Mouse (Mus musculus) heart, embryonic 15.5 days (tissue): ENCODE results near the gene Gm20532. TPM values are rescaled to one million over a fixed set of nuclear protein-coding genes. Genes with fewer than 3 reads are reported as not detected.

ENCODE experiments used
- ATAC-seq: fragments of 200-750 bp; cut with Nextera tagmentation; replicated peaks from 2 replicates; pipeline ENCODE4 v1.8.0; 2017; ENCODE audit warnings: low read depth, moderate TSS enrichment; ENCODE audit not compliant: insufficient number of reproducible peaks, insufficient read depth, low FRiP score
- H3K27ac ChIP-seq: fragments of 300-500 bp; sonication (generic); 2 replicates; pipeline ENCODE4 v1.5.1; 2015; ENCODE audit warnings: mild to moderate bottlenecking, inconsistent platforms
- H3K27me3 ChIP-seq: fragments of 300-500 bp; sonication (generic); 2 replicates; pipeline ENCODE4 v1.6.1; 2015; ENCODE audit warnings: inconsistent platforms
- H3K36me3 ChIP-seq: fragments of 300-500 bp; sonication (generic); 2 replicates; pipeline ENCODE4 v1.6.1; 2015; ENCODE audit warnings: mild to moderate bottlenecking, inconsistent platforms
- H3K4me1 ChIP-seq: fragments of 300-500 bp; sonication (generic); replicated peaks from 2 replicates; pipeline ENCODE4 v1.6.1; 2015; ENCODE audit warnings: inconsistent platforms
- H3K4me2 ChIP-seq: fragments of 300-500 bp; sonication (generic); 2 replicates; pipeline ENCODE4 v1.6.1; 2015; ENCODE audit warnings: inconsistent platforms, mild to moderate bottlenecking, moderate library complexity
- H3K4me3 ChIP-seq: fragments of 300-500 bp; sonication (generic); 2 replicates; pipeline ENCODE4 v1.5.1; 2015; ENCODE audit warnings: mild to moderate bottlenecking, inconsistent platforms
- H3K9ac ChIP-seq: fragments of 300-500 bp; sonication (generic); 2 replicates; pipeline ENCODE4 v1.6.1; 2015; ENCODE audit warnings: mild to moderate bottlenecking, inconsistent platforms
- H3K9me3 ChIP-seq: fragments of 300-500 bp; sonication (generic); replicated peaks from 2 replicates; pipeline ENCODE4 v1.6.1; 2016; ENCODE audit warnings: inconsistent platforms
- whole genome bisulfite sequencing: fragments of 180-500 bp; shearing (Covaris S2); methylation state at CpG from one replicate; pipeline ENCODE4 v1.1.7; 2015; ENCODE audit warnings: mixed read lengths; 5-methylcytosine and 5-hydroxymethylcytosine counted together
- polyA plus RNA-seq: library from polyadenylated mRNA; unstranded; fragments of >200 nt; fragmentation: Nextera tagmentation; extraction: Ambion mirVana; gene quantifications from 2 replicates; pipeline ENCODE4 v1.2.1, GENCODE M21; 2015

The Gm20532 gene
- polyA plus RNA-seq, 1 experiment from 2014 or later: not detected

GRCm38 (mm10) chr2:26595725-26596435 is 9.4 kb downstream of the Gm20532 start:
- H3K9me3 ChIP-seq: no peaks in the 10 kb centered on the region
- H3K27ac ChIP-seq: peak overlapping the region; percentile 19
- H3K27me3 ChIP-seq: no peaks in the 10 kb centered on the region
- WGBS: 74% methylated on average over 11 of the region's 11 CpGs
- ATAC-seq: peak; percentile 13
- H3K4me1 ChIP-seq: peaks cover 6% of the 10 kb centered on the region
- no peak overlapping the region for H3K9ac ChIP-seq
- H3K36me3 ChIP-seq: peaks cover 27% of the 10 kb centered on the region; the same call in 1 of the 2 replicates
- no peak overlapping the region for H3K4me3 ChIP-seq
- no peak overlapping the region for H3K4me2 ChIP-seq

GRCm38 (mm10) chr2:26596898-26597297 is 10.5 kb downstream of the Gm20532 start:
- no peak for ATAC-seq
- Histone ChIP-seq H3K9ac (no peak overlapping the region), H3K4me3 (no peak overlapping the region), H3K36me3 (peaks cover 26% of the 10 kb centered on the region; the same call in 1 of the 2 replicates), H3K4me2 (no peak overlapping the region), H3K27ac (no peak overlapping the region), H3K27me3 (no peaks in the 10 kb centered on the region), H3K4me1 (no peaks in the 10 kb centered on the region), H3K9me3 (no peaks in the 10 kb centered on the region)
- 96% methylated on average over 3 of the region's 3 CpGs for WGBS

GRCm38 (mm10) chr2:26597810-26598209 is 11.4 kb downstream of the Gm20532 start:
- Histone ChIP-seq H3K4me2 (no peak overlapping the region), H3K36me3 (peaks cover 17% of the 10 kb centered on the region; the same call in 1 of the 2 replicates), H3K27me3 (no peaks in the 10 kb centered on the region), H3K27ac (no peak overlapping the region), H3K9me3 (no peaks in the 10 kb centered on the region), H3K9ac (no peak overlapping the region), H3K4me3 (no peak overlapping the region), H3K4me1 (peaks cover under 1% of the 10 kb centered on the region; the same call in 1 of the 2 replicates)
- WGBS: 83% methylated on average over 2 of the region's 2 CpGs
- ATAC-seq: no peak

- Histone ChIP-seq H3K27ac (no peak overlapping the region), H3K9ac (no peak overlapping the region), H3K36me3 (peaks cover 12% of the 10 kb centered on the region; the same call in 1 of the 2 replicates), H3K9me3 (no peaks in the 10 kb centered on the region), H3K4me3 (no peak overlapping the region), H3K4me2 (no peak overlapping the region), H3K27me3 (no peaks in the 10 kb centered on the region), H3K4me1 (peaks cover 7% of the 10 kb centered on the region)
- 77% methylated on average over 3 of the region's 3 CpGs for WGBS
- no peak for ATAC-seq
Measured at GRCm38 (mm10) chr2:26598462-26598861, 12.0 kb downstream of the Gm20532 start.

GRCm38 (mm10) chr2:26599965-26600364 is 13.5 kb downstream of the Gm20532 start:
- 80% methylated on average over 4 of the region's 4 CpGs for WGBS
- H3K9ac ChIP-seq: no peak overlapping the region
- peaks cover 16% of the 10 kb centered on the region for H3K4me1 ChIP-seq
- no peaks in the 10 kb centered on the region for H3K27me3 ChIP-seq
- H3K27ac ChIP-seq: no peak overlapping the region
- H3K36me3 ChIP-seq: 0 out of 2 replicates have a peak, but pooled peaks cover 7% of the 10 kb centered on the region
- H3K4me3 ChIP-seq: no peak overlapping the region
- no peak for ATAC-seq
- H3K4me2 ChIP-seq: no peak overlapping the region
- H3K9me3 ChIP-seq: no peaks in the 10 kb centered on the region

- no peak overlapping the region for H3K4me2 ChIP-seq
- H3K27ac ChIP-seq: no peak overlapping the region
- H3K9ac ChIP-seq: no peak overlapping the region
- WGBS: 93% methylated on average over 2 of the region's 2 CpGs
- no peak overlapping the region for H3K4me3 ChIP-seq
- H3K4me1 ChIP-seq: peaks cover 16% of the 10 kb centered on the region
- ATAC-seq: no peak
- H3K9me3 ChIP-seq: no peaks in the 10 kb centered on the region
- H3K36me3 ChIP-seq: 0 out of 2 replicates have a peak, but pooled peaks cover 6% of the 10 kb centered on the region
- H3K27me3 ChIP-seq: no peaks in the 10 kb centered on the region
Measured at GRCm38 (mm10) chr2:26600664-26601063, 14.2 kb downstream of the Gm20532 start.

- H3K27ac ChIP-seq: no peak overlapping the region
- H3K4me2 ChIP-seq: no peak overlapping the region
- WGBS: 81% methylated on average over 1 of the region's 1 CpGs
- H3K27me3 ChIP-seq: no peaks in the 10 kb centered on the region
- H3K4me3 ChIP-seq: no peak overlapping the region
- H3K9me3 ChIP-seq: no peaks in the 10 kb centered on the region
- no peak for ATAC-seq
- peaks cover 24% of the 10 kb centered on the region for H3K4me1 ChIP-seq
- H3K9ac ChIP-seq: no peak overlapping the region
- H3K36me3 ChIP-seq: no peaks in the 10 kb centered on the region
Measured at GRCm38 (mm10) chr2:26601595-26601994, 15.2 kb downstream of the Gm20532 start.

- ATAC-seq: no peak
- H3K27ac ChIP-seq: no peak overlapping the region
- peak overlapping the region; percentile 77; the same call in 1 of the 2 replicates for H3K9ac ChIP-seq
- 76% methylated on average over 5 of the region's 5 CpGs for WGBS
- no peaks in the 10 kb centered on the region for H3K27me3 ChIP-seq
- H3K4me3 ChIP-seq: peak overlapping the region; percentile 66
- no peaks in the 10 kb centered on the region for H3K36me3 ChIP-seq
- peak overlapping the region; percentile 90 for H3K4me2 ChIP-seq
- H3K4me1 ChIP-seq: peaks cover 34% of the 10 kb centered on the region
- no peaks in the 10 kb centered on the region for H3K9me3 ChIP-seq
Measured at GRCm38 (mm10) chr2:26602631-26603030, 16.2 kb downstream of the Gm20532 start.

- WGBS: 12% methylated on average over 6 of the region's 6 CpGs
- no peaks in the 10 kb centered on the region for H3K9me3 ChIP-seq
- peak overlapping the region; percentile 66 for H3K4me3 ChIP-seq
Measured at GRCm38 (mm10) chr2:26603159-26603558, 16.7 kb downstream of the Gm20532 start.

DNA sequence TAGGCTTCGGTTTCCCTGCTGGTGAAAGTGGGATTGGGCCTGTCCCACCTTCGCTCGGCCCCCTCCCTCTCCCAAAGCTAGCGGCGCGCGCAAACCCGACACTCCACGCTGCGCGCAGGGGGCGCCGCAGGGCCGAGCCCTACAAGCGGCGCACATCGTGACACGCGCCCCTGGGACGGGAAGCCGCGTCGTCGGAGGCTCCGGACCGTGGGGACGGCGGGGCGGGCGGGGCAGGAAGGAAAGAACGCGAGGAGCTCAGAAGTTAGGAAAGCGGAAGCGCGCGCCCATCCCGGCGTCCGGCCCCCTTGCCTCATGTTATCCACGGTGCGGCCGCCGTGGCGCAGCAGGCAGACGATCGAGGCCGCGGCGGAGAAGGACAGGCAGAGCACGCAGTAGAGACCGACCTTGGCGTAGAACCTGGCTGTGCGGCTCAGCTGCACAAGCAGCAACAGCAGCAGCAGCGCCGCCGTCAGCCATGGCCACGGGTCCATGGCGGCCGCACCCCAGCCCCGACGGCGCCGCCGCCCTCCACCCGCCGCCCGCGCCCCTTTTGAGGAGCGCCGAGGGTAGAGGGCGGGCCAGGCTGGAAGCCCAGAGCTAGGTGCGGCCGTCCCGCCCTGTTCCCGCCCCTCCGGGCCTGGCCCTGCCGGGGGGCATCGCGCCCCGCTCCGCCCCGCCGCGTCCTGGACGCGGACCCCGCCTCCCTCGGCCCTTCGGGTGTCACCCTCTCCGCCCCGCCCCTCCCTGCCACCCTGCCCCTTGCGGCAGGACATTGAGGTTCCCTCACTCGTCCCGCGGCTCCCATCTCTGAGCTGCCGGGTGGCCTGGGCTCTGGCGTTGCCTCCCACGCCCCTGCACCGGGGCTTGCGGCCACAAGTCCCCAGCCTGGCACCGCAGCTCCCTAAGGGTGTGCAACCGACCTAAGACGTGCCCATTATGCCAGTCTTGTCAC is 17.6 kb downstream of the Gm20532 start, which contains the start of gene Agpat2:
Agpat2 (minus strand) TSS at position 698 of the 952 bp plus-strand sequence.
- Histone ChIP-seq H3K27ac (peak within 1 kb of the TSS; percentile 79), H3K36me3 (no peaks in the 10 kb centered on the region), H3K27me3 (no peaks in the 10 kb centered on the region), H3K9ac (peak within 1 kb of the TSS; percentile 77), H3K4me2 (peak within 1 kb of the TSS; percentile 90), H3K4me1 (peaks cover 34% of the 10 kb centered on the region), H3K4me3 (peak within 1 kb of the TSS; percentile 66), H3K9me3 (no peaks in the 10 kb centered on the region)
- WGBS: under 1% methylated on average over 81 of the region's 103 CpGs
- peak; percentile 86 for ATAC-seq

More at GRCm38 (mm10) chr2:26603159-26603558, 16.7 kb downstream of the Gm20532 start:
- peak overlapping the region; percentile 79 for H3K27ac ChIP-seq
- no peak for ATAC-seq
- no peaks in the 10 kb centered on the region for H3K36me3 ChIP-seq
- H3K27me3 ChIP-seq: no peaks in the 10 kb centered on the region
- H3K4me1 ChIP-seq: peaks cover 34% of the 10 kb centered on the region
- H3K4me2 ChIP-seq: peak overlapping the region; percentile 90
- peak overlapping the region; percentile 77 for H3K9ac ChIP-seq

DNA sequence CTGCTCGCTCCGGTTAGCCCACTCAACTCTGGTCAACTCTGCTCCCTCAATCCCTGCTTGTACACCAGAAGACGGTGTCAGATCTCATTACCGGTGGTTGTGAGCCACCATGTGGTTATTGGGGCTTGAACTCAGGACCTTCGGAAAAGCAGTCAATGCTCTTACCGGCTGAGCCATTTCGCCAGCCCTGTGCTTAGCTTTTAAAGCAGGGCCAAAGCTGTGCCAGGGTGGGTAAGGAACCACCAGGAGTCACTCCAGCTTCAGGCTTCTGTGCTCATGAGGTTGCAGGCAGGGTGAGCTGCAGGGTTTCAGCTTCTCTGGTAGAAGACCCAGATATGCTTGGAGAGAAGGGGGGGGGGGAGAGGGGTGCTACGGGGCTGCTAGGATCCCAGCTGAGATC is 18.9 kb downstream of the Gm20532 start:
- Histone ChIP-seq H3K27ac (no peak overlapping the region), H3K27me3 (no peaks in the 10 kb centered on the region), H3K4me1 (peaks cover 34% of the 10 kb centered on the region), H3K4me3 (no peak overlapping the region), H3K9ac (no peak overlapping the region), H3K9me3 (no peaks in the 10 kb centered on the region), H3K36me3 (no peaks in the 10 kb centered on the region), H3K4me2 (no peak overlapping the region)
- no peak for ATAC-seq
- WGBS: 80% methylated on average over 8 of the region's 8 CpGs
